Mouse (Mus musculus) neural tube, embryonic 10.5 days (tissue): ENCODE measurements at regions not wholly inside any gene's neighbourhood (a gene's known extent, or its start where the extent isn't known, plus 50 kb on each side); places are given as distances from the start of the nearest gene placed in this dataset.
"Not testable (repeated sequence)": the region's sequence is repeated elsewhere in the genome, so short reads cannot be mapped to it uniquely, and the experiment has no call there.

Experiments
- DNase-seq: peaks from one replicate; pipeline ENCODE4 v3.0.0-alpha.2; 2017; ENCODE audit warnings: low spot score; ENCODE audit errors: extremely low spot score

- no peak for DNase-seq
Observed at GRCm38 (mm10) chr9:92661938-92662337, 119.9 kb downstream of the Plod2 start.

- DNase-seq = no peak
Observed at GRCm38 (mm10) chr9:92667361-92667881, 125.4 kb downstream of the Plod2 start.

GRCm38 (mm10) chr9:92671966-92672365 lies 129.9 kb downstream of the Plod2 start:
- DNase-seq = no peak

GRCm38 (mm10) chr9:92694361-92695016 lies 152.5 kb downstream of the Plod2 start:
- DNase-seq = no peak

- DNase-seq = no peak
Observed at GRCm38 (mm10) chr9:92697971-92698370, 155.9 kb downstream of the Plod2 start.

GRCm38 (mm10) chr9:92704752-92705151 lies 162.7 kb downstream of the Plod2 start:
- DNase-seq = no peak

- no peak for DNase-seq
Observed at GRCm38 (mm10) chr9:92707011-92707410, 165.0 kb downstream of the Plod2 start.

- DNase-seq = no peak
Observed at GRCm38 (mm10) chr9:92717176-92717575, 175.2 kb downstream of the Plod2 start.

- DNase-seq = no peak
Observed at GRCm38 (mm10) chr9:92718337-92718736, 176.3 kb downstream of the Plod2 start.

GRCm38 (mm10) chr9:92719251-92719650 lies 177.2 kb downstream of the Plod2 start:
- DNase-seq = no peak

- DNase-seq = no peak
Observed at GRCm38 (mm10) chr9:92728864-92729263, 186.8 kb downstream of the Plod2 start.

- DNase-seq = no peak
Observed at GRCm38 (mm10) chr9:92731396-92731795, 189.4 kb downstream of the Plod2 start.

- DNase-seq = no peak
Observed at GRCm38 (mm10) chr9:92767532-92767931, 225.5 kb downstream of the Plod2 start.

- DNase-seq = no peak
Observed at GRCm38 (mm10) chr9:92768432-92768831, 226.4 kb downstream of the Plod2 start.

- DNase-seq = no peak
Observed at GRCm38 (mm10) chr9:92769528-92769927, 227.5 kb downstream of the Plod2 start.

- DNase-seq = no peak
Observed at GRCm38 (mm10) chr9:92771002-92771401, 229.0 kb downstream of the Plod2 start.

GRCm38 (mm10) chr9:92771716-92772115 lies 229.7 kb downstream of the Plod2 start:
- DNase-seq = no peak

- no peak for DNase-seq
Observed at GRCm38 (mm10) chr9:92782922-92783454, 241.0 kb downstream of the Plod2 start.

- DNase-seq = no peak
Observed at GRCm38 (mm10) chr9:92799695-92800094, 257.7 kb downstream of the Plod2 start.

- no peak for DNase-seq
Observed at GRCm38 (mm10) chr9:92809469-92809868, 267.4 kb downstream of the Plod2 start.

- no peak for DNase-seq
Observed at GRCm38 (mm10) chr9:92820721-92821120, 278.7 kb downstream of the Plod2 start.

- no peak for DNase-seq
Observed at GRCm38 (mm10) chr9:92826708-92827353, 284.8 kb downstream of the Plod2 start.

- not testable (repeated sequence) for DNase-seq
Observed at GRCm38 (mm10) chr9:92836156-92836555, 294.1 kb downstream of the Plod2 start.
